Mouse (Mus musculus) ES-E14 (cell line): ENCODE measurements at regions not wholly inside any gene's neighbourhood (a gene's known extent, or its start where the extent isn't known, plus 50 kb on each side); places are given as distances from the start of the nearest gene placed in this dataset.
A peak's percentile ranks its signal among the peaks of the same experiment; 100 is the strongest.

Source experiments
- DNase-seq: peaks from one replicate; pipeline ENCODE4 v3.0.0-alpha.2; 2013; ENCODE audit warnings: low read depth, low spot score
- H3K27ac ChIP-seq: 2 replicates; pipeline ENCODE4 v1.5.1; 2012; ENCODE audit warnings: low read depth, mild to moderate bottlenecking, low read length, moderate library complexity, mixed read lengths; ENCODE audit not compliant: poor library complexity, insufficient read depth, severe bottlenecking
- H3K36me3 ChIP-seq: 2 replicates; pipeline ENCODE4 v1.6.1; 2012; ENCODE audit warnings: mild to moderate bottlenecking, low read length, moderate library complexity, mixed read lengths; ENCODE audit not compliant: control insufficient read depth, poor library complexity, insufficient read depth, severe bottlenecking
- H3K4me1 ChIP-seq, 2 experiments: fragments of 150-350 bp in 1 of 2; sonication (generic) in 1 of 2; 2 replicates each; pipeline ENCODE4 v1.6.1; 2012; ENCODE audit warnings: low read length in 2 of 2, mild to moderate bottlenecking in 1 of 2, mixed read lengths in 1 of 2; ENCODE audit not compliant: control insufficient read depth in 2 of 2, insufficient read depth in 2 of 2, poor library complexity in 1 of 2
- H3K4me3 ChIP-seq, 2 experiments: fragments of 150-350 bp in 1 of 2; sonication (generic) in 1 of 2; 2 replicates each; pipeline ENCODE4 v1.5.1; 2012; ENCODE audit warnings: low read length in 2 of 2, low read depth in 1 of 2, mild to moderate bottlenecking in 1 of 2, mixed read lengths in 1 of 2; ENCODE audit not compliant: insufficient read depth in 1 of 2, poor library complexity in 1 of 2, severe bottlenecking in 1 of 2
- H3K9ac ChIP-seq: 2 replicates; pipeline ENCODE4 v1.6.1; 2012; ENCODE audit warnings: low read depth, mild to moderate bottlenecking, low read length, mixed read lengths; ENCODE audit not compliant: poor library complexity, insufficient read depth, severe bottlenecking
- H3K9me3 ChIP-seq: fragments of 150-350 bp; sonication (generic); 2 replicates; pipeline ENCODE4 v1.6.1; 2012; ENCODE audit warnings: low read depth, mild to moderate bottlenecking, low read length; ENCODE audit not compliant: control insufficient read depth, insufficient read depth
- CHD2 ChIP-seq: IDR thresholded peaks from 2 replicates; pipeline ENCODE4 v1.6.1; 2014; ENCODE audit warnings: mild to moderate bottlenecking, low read depth, low read length, inconsistent platforms
- HCFC1 ChIP-seq: IDR thresholded peaks from 2 replicates; pipeline ENCODE4 v1.6.1; 2012; ENCODE audit warnings: low read length, inconsistent platforms, borderline replicate concordance; ENCODE audit not compliant: insufficient read depth
- MAFK ChIP-seq: IDR thresholded peaks from 2 replicates; pipeline ENCODE4 v1.6.1; 2014; ENCODE audit warnings: mild to moderate bottlenecking, low read depth, low read length, inconsistent platforms; ENCODE audit not compliant: insufficient read depth
- ZC3H11A ChIP-seq: IDR thresholded peaks from 2 replicates; pipeline ENCODE4 v1.6.1; 2012; ENCODE audit warnings: low read depth, mild to moderate bottlenecking, inconsistent platforms, low read length, borderline replicate concordance
- ZNF384 ChIP-seq: IDR thresholded peaks from 2 replicates; pipeline ENCODE4 v1.6.1; 2012; ENCODE audit warnings: low read depth, low read length, inconsistent platforms
- in situ Hi-C, 2 experiments: fragments of 600-800 bp; cut with MboI; formaldehyde crosslinking; loops; one replicate each; pipeline ENCODE4 v1.15.1; 2025; ENCODE audit warnings: low sequenced_read_pairs in 2 of 2, inconsistent platforms in 1 of 2; ENCODE audit not compliant: unreplicated experiment in 2 of 2

- TF ChIP-seq MAFK (no peak), ZNF384 (peak; percentile 91), ZC3H11A (peak; percentile 36; the same call in 1 of the 2 replicates), HCFC1 (no peak), CHD2 (no peak)
- H3K9me3 ChIP-seq: no peaks in the 10 kb centered on the region
- no peak overlapping the region for H3K27ac ChIP-seq
- in situ Hi-C loops: no loop called here
- no peak overlapping the region for H3K9ac ChIP-seq
- H3K4me3 ChIP-seq: no peak overlapping the region
- no peaks in the 10 kb centered on the region for H3K36me3 ChIP-seq
- H3K4me1 ChIP-seq: no peaks in the 10 kb centered on the region
- no peak for DNase-seq
These were observed 113.2 kb upstream of the Gm17509 start for GRCm38 (mm10) chr13:117334125-117334524.

DNA sequence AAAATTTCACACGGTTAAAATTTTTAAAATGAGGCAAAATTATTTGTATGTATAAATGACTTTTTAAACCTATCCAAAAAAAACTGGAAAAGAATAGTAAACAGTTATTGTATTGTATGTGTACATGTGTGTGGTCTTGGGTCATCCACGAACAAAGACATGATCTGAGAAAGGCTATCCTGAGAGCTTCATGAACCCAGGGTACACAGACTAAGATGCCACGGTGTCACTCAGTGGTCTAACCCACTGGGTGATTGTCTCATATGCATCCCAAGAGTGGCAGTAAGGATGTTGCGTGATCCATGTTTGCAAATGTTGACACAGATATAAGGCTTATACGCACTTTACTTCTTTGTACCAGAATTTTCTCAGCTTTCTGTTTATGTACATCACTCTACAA lies 113.7 kb upstream of the Gm17509 start:
- no peak overlapping the region for H3K4me3 ChIP-seq
- no peaks in the 10 kb centered on the region for H3K9me3 ChIP-seq
- H3K36me3 ChIP-seq: no peaks in the 10 kb centered on the region
- DNase-seq: no peak
- H3K4me1 ChIP-seq: no peaks in the 10 kb centered on the region
- in situ Hi-C loops: no loop called here
- H3K27ac ChIP-seq: no peak overlapping the region
- H3K9ac ChIP-seq: no peak overlapping the region
- TF ChIP-seq ZNF384 (no peak), MAFK (no peak), ZC3H11A (no peak)

- Histone ChIP-seq H3K4me3 (no peak overlapping the region), H3K36me3 (no peaks in the 10 kb centered on the region), H3K27ac (no peak overlapping the region), H3K4me1 (no peaks in the 10 kb centered on the region), H3K9ac (no peak overlapping the region), H3K9me3 (no peaks in the 10 kb centered on the region)
- in situ Hi-C loops: no loop called here
- TF ChIP-seq HCFC1 (no peak), ZC3H11A (no peak), MAFK (no peak), CHD2 (no peak), ZNF384 (no peak)
- no peak for DNase-seq
These were observed 160.3 kb upstream of the Gm17509 start for GRCm38 (mm10) chr13:117381086-117381595.

- no peak overlapping the region for H3K27ac ChIP-seq
These were observed 162.7 kb upstream of the Gm17509 start for GRCm38 (mm10) chr13:117383480-117384137.

GRCm38 (mm10) chr13:117390287-117390686 lies 169.4 kb upstream of the Gm17509 start:
- Histone ChIP-seq H3K9ac (no peak overlapping the region), H3K4me1 (no peaks in the 10 kb centered on the region), H3K27ac (no peak overlapping the region), H3K4me3 (no peak overlapping the region), H3K36me3 (no peaks in the 10 kb centered on the region), H3K9me3 (no peaks in the 10 kb centered on the region)
- no peak for DNase-seq
- in situ Hi-C loops: no loop called here
- TF ChIP-seq ZC3H11A (no peak), HCFC1 (no peak), ZNF384 (no peak), CHD2 (no peak), MAFK (no peak)

More at GRCm38 (mm10) chr13:117383480-117384137, 162.7 kb upstream of the Gm17509 start:
- Histone ChIP-seq H3K9ac (no peak overlapping the region), H3K9me3 (no peaks in the 10 kb centered on the region), H3K4me3 (no peak overlapping the region), H3K4me1 (no peaks in the 10 kb centered on the region), H3K36me3 (no peaks in the 10 kb centered on the region)
- DNase-seq: no peak
- in situ Hi-C loops: no loop called here
- TF ChIP-seq MAFK: no peak
- TF ChIP-seq ZC3H11A: no peak
- TF ChIP-seq CHD2: no peak
- no peak for TF ChIP-seq HCFC1
- no peak for TF ChIP-seq ZNF384
